Mouse (Mus musculus) hindbrain, postnatal 0 days (tissue): Measurements from ENCODE around the gene Borcs5. TPM values are rescaled to one million over a fixed set of nuclear protein-coding genes. Genes with fewer than 3 reads are reported as not detected.

Experiments used
- ATAC-seq: fragments of 200-750 bp; cut with Nextera tagmentation; 2 replicates; pipeline ENCODE4 v1.8.0; 2017; ENCODE audit warnings: mild to moderate bottlenecking, moderate TSS enrichment, moderate library complexity
- DNase-seq: peaks from one replicate; pipeline ENCODE4 v3.0.0-alpha.2; 2015; ENCODE audit warnings: low spot score
- H3K27ac ChIP-seq: fragments of 300-500 bp; sonication (generic); 2 replicates; pipeline ENCODE4 v1.5.1; 2014; ENCODE audit warnings: mild to moderate bottlenecking
- H3K27me3 ChIP-seq: fragments of 300-500 bp; sonication (generic); 2 replicates; pipeline ENCODE4 v1.6.1; 2014; ENCODE audit warnings: low read length, mixed read lengths; ENCODE audit not compliant: insufficient read depth
- H3K36me3 ChIP-seq: fragments of 300-500 bp; sonication (generic); 2 replicates; pipeline ENCODE4 v1.6.1; 2014; ENCODE audit warnings: low read length, mixed read lengths; ENCODE audit not compliant: insufficient read depth
- H3K4me1 ChIP-seq: fragments of 300-500 bp; sonication (generic); 2 replicates; pipeline ENCODE4 v1.6.1; 2014; ENCODE audit warnings: antibody characterized with exemption, low read length, mixed read lengths; ENCODE audit not compliant: insufficient read depth
- H3K4me2 ChIP-seq: fragments of 300-500 bp; sonication (generic); 2 replicates; pipeline ENCODE4 v1.6.1; 2014; ENCODE audit warnings: low read depth, mild to moderate bottlenecking, low read length, moderate library complexity, mixed read lengths
- H3K4me3 ChIP-seq: fragments of 300-500 bp; sonication (generic); 2 replicates; pipeline ENCODE4 v1.5.1; 2014; ENCODE audit warnings: low read length
- H3K9ac ChIP-seq: fragments of 300-500 bp; sonication (generic); replicated peaks from 2 replicates; pipeline ENCODE4 v1.6.1; 2014; ENCODE audit warnings: mild to moderate bottlenecking, low read length, moderate library complexity, mixed read lengths
- H3K9me3 ChIP-seq: fragments of 300-500 bp; sonication (generic); 2 replicates; pipeline ENCODE4 v1.6.1; 2016; ENCODE audit warnings: low read length, mixed read lengths
- CTCF ChIP-seq: IDR thresholded peaks from 2 replicates; pipeline ENCODE4 v1.5.1; 2016; ENCODE audit warnings: antibody characterized with exemption, control low read depth, low read depth
- WGBS: fragments of 180-500 bp; shearing (Covaris S2); extraction: QIAGEN DNeasy Blood & Tissue Kit; methylation state at CpG from one replicate; pipeline ENCODE4 v1.1.7; 2014; 5-methylcytosine and 5-hydroxymethylcytosine counted together
- polyA plus RNA-seq: library from polyadenylated mRNA; unstranded; fragments of >200 nt; fragmentation: Nextera tagmentation; extraction: Ambion mirVana; gene quantifications from 2 replicates; pipeline ENCODE4 v1.2.1, GENCODE M21; 2015
- total RNA-seq: library from RNA; depleted of rRNA; stranded (reverse); fragments of >200 nt; gene quantifications from 2 replicates; pipeline ENCODE4 v1.2.3, GENCODE M21; 2014

Borcs5 gene
- total and polyA plus RNA-seq, 2 experiments from 2014 or later = 39.5 to 71.4 TPM

- no peaks in the 10 kb centered on the region for H3K9me3 ChIP-seq
- no peak overlapping the region for H3K4me2 ChIP-seq
- no peak overlapping the region for H3K4me3 ChIP-seq
- H3K27ac ChIP-seq = no peak overlapping the region
- no peak overlapping the region for H3K9ac ChIP-seq
- H3K27me3 ChIP-seq = no peaks in the 10 kb centered on the region
- H3K4me1 ChIP-seq = no peaks in the 10 kb centered on the region
- DNase-seq (peak; percentile 13), ATAC-seq (peak; percentile 67)
- peaks cover 2% of the 10 kb centered on the region; the same call in 1 of the 2 replicates for H3K36me3 ChIP-seq
- 38% methylated on average over 5 of the region's 5 CpGs for WGBS
- no peak for TF ChIP-seq CTCF
Observed at GRCm38 (mm10) chr6:134733800-134734221, 94.5 kb downstream of the Borcs5 start.

DNA sequence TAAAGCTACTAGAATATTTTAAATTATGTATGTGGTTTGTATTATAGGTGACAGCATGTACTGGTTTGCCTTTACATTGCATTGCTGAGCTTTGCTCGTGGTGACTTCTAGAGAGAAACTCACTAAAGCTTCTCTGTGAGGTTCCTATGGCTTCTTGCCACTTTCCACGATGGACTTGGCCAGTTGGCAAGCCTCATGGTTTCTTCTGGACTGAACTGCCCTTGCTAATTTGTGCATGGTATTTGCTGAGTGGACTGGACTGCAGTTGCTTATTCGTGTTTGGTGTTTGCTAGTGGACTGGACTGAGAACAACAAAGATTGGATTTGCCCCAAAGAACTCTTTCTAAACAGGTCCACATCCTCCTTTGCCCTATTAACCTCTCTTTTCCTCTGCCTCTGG is 97.5 kb downstream of the Borcs5 start:
- H3K9ac ChIP-seq = no peak overlapping the region
- no peak overlapping the region for H3K4me2 ChIP-seq
- H3K36me3 ChIP-seq = peaks cover 2% of the 10 kb centered on the region; the same call in 1 of the 2 replicates
- no peaks in the 10 kb centered on the region for H3K9me3 ChIP-seq
- H3K4me1 ChIP-seq = no peaks in the 10 kb centered on the region
- no peak overlapping the region for H3K4me3 ChIP-seq
- ATAC-seq = no peak
- no peak overlapping the region for H3K27ac ChIP-seq
- H3K27me3 ChIP-seq = no peaks in the 10 kb centered on the region
- DNase-seq = peak; percentile 38
- WGBS = 67% methylated on average over 3 of the region's 3 CpGs
- no peak for TF ChIP-seq CTCF

DNA sequence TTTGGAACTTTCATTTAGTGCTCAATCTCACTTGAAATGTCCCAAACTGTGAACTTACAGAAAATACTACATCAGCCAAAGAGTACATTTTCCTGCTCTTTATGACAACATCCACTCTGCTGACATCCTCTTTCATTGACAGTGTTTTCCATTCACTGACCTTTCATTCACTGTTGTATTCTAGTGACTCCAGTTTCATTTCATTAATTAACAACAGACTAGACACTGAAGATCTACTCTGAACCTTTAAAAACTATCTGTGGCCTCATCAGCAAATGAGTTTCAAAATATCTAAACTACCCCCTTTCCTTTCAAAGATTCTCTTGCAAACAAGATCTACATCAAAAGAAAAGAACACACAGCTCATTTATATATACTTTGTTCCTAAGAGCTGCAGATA is 104.3 kb downstream of the Borcs5 start:
- Histone ChIP-seq H3K9me3 (no peaks in the 10 kb centered on the region), H3K4me2 (no peak overlapping the region), H3K4me1 (no peaks in the 10 kb centered on the region), H3K36me3 (no peaks in the 10 kb centered on the region; the same call in 1 of the 2 replicates), H3K27ac (no peak overlapping the region), H3K27me3 (no peaks in the 10 kb centered on the region), H3K9ac (no peak overlapping the region), H3K4me3 (no peak overlapping the region)
- DNase-seq = no peak
- TF ChIP-seq CTCF = no peak
- ATAC-seq = no peak

DNA sequence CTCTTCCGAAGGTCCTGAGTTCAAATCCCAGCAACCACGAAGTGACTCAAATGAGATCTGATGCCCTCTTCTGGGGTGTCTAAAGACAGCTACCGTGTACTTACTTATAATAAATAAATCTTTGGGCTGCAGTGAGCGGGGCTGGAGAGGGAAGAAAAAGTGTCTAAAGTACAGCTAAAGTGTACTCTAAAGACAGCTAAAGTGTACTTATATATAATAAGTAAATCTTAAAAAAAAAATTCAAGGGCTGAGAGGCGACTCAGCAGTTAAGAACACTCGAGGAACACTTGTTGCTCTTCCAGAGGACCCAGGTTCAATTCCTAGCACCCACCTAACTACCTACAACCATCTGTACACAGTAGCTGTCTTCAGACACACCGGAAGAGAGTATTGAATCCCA is 106.6 kb downstream of the Borcs5 start:
- Histone ChIP-seq H3K36me3 (no peaks in the 10 kb centered on the region), H3K9ac (no peak overlapping the region), H3K4me2 (no peak overlapping the region), H3K4me1 (no peaks in the 10 kb centered on the region), H3K9me3 (no peaks in the 10 kb centered on the region), H3K4me3 (no peak overlapping the region), H3K27ac (no peak overlapping the region), H3K27me3 (no peaks in the 10 kb centered on the region)
- 97% methylated on average over 7 of the region's 7 CpGs for WGBS
- DNase-seq = no peak
- no peak for ATAC-seq
- no peak for TF ChIP-seq CTCF

DNA sequence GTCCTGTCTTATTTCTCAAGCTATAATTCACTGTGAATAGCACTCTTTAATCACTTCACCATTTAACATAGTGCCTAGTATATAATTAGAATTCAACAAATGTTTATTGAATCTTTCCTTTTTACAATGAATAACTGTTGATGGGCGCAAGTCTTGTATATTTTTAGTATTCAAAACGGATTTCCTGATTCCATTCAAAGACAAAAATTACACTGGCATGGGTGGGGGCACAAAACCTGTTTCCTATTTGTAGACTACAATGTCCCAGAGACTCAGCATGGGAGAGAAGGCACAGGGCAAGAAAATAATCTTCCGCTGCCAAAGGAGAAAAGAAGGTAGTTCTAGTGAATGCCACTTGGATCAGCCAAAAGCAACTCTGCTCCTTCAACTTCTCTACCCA is 108.8 kb downstream of the Borcs5 start:
- H3K4me2 ChIP-seq = no peak overlapping the region
- no peaks in the 10 kb centered on the region for H3K36me3 ChIP-seq
- no peak overlapping the region for H3K4me3 ChIP-seq
- no peaks in the 10 kb centered on the region for H3K9me3 ChIP-seq
- no peak for ATAC-seq
- no peak overlapping the region for H3K27ac ChIP-seq
- no peak for TF ChIP-seq CTCF
- WGBS = 93% methylated on average over 3 of the region's 3 CpGs
- no peaks in the 10 kb centered on the region for H3K4me1 ChIP-seq
- H3K27me3 ChIP-seq = no peaks in the 10 kb centered on the region
- no peak overlapping the region for H3K9ac ChIP-seq
- no peak for DNase-seq

- WGBS = 95% methylated on average over 4 of the region's 4 CpGs
- DNase-seq (no peak), ATAC-seq (no peak)
- Histone ChIP-seq H3K27ac (no peak overlapping the region), H3K4me2 (no peak overlapping the region), H3K9ac (no peak overlapping the region), H3K4me1 (no peaks in the 10 kb centered on the region), H3K27me3 (no peaks in the 10 kb centered on the region), H3K9me3 (no peaks in the 10 kb centered on the region), H3K4me3 (no peak overlapping the region), H3K36me3 (no peaks in the 10 kb centered on the region)
- TF ChIP-seq CTCF = no peak
Observed at GRCm38 (mm10) chr6:134751087-134751486, 111.8 kb downstream of the Borcs5 start.

DNA sequence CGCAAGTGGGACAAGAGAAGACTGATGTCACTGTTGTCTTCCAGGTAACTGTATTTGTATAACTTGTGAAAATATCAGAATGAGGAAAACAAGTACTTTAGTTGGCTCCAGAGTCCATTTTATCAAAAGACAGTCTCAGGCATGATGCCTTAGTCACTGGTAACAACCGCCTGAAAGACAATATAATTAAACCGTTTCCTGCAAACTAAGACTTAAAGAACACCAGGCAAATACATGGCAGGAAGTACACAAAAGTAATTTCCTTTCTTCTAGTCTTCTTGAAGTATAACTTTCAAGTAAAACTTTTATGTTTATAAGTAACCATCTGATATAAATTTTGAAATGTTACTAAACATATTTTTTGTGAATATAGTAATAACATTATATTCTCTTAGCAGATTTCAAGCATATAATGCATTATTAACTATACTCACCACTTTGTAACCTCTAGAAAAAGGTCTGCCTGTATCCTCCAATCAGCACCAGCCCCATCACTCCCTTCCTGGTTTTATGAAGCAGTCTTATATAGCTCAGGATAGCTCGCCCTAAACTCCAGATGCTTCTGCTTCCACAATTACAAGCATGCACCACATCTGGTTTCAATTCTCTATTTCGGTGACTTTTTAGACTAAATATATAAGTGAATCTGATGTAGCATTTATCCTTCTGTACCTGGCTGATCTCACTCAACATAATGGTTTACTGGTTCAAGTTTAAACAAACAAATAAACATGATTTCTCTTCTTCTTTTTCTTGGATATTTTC is 112.8 kb downstream of the Borcs5 start:
- Histone ChIP-seq H3K27me3 (no peaks in the 10 kb centered on the region), H3K9ac (no peak overlapping the region), H3K9me3 (no peaks in the 10 kb centered on the region), H3K4me1 (no peaks in the 10 kb centered on the region), H3K27ac (no peak overlapping the region), H3K4me3 (no peak overlapping the region), H3K36me3 (no peaks in the 10 kb centered on the region), H3K4me2 (no peak overlapping the region)
- WGBS = 89% methylated on average over 5 of the region's 5 CpGs
- ATAC-seq = no peak
- TF ChIP-seq CTCF = no peak
- no peak for DNase-seq
